Mouse (Mus musculus) thymus, adult 2 months (tissue): ENCODE data around the gene Drosha. TPM values are rescaled to one million over a fixed set of nuclear protein-coding genes. Genes with fewer than 3 reads are reported as not detected.

Experiments
- DNase-seq: peaks from one replicate; pipeline ENCODE4 v3.0.0; 2021
- H3K27ac ChIP-seq: fragments of 200-500 bp; 2 replicates; pipeline ENCODE4 v1.5.1; 2012; ENCODE audit warnings: low read length, control low read depth; ENCODE audit not compliant: control insufficient read depth, insufficient read depth
- H3K27me3 ChIP-seq: fragments of 200-500 bp; 2 replicates; pipeline ENCODE4 v1.6.1; 2012; ENCODE audit warnings: mild to moderate bottlenecking, low read length, moderate library complexity, mixed read lengths; ENCODE audit not compliant: control insufficient read depth, insufficient read depth
- H3K36me3 ChIP-seq: fragments of 200-500 bp; 2 replicates; pipeline ENCODE4 v1.6.1; 2012; ENCODE audit warnings: mild to moderate bottlenecking, low read length, moderate library complexity; ENCODE audit not compliant: control insufficient read depth, insufficient read depth
- H3K4me1 ChIP-seq: fragments of 200-500 bp; replicated peaks from 2 replicates; pipeline ENCODE4 v1.6.1; 2012; ENCODE audit warnings: low read length; ENCODE audit not compliant: control insufficient read depth, insufficient read depth
- H3K4me3 ChIP-seq: fragments of 200-500 bp; 2 replicates; pipeline ENCODE4 v1.5.1; 2012; ENCODE audit warnings: mild to moderate bottlenecking, low read length, control low read depth, moderate library complexity; ENCODE audit not compliant: control insufficient read depth, insufficient read depth
- CTCF ChIP-seq: fragments of 200-500 bp; IDR thresholded peaks from 2 replicates; pipeline ENCODE4 v1.5.1; 2012; ENCODE audit warnings: mild to moderate bottlenecking, control low read depth, low read length, moderate library complexity, borderline replicate concordance; ENCODE audit not compliant: control insufficient read depth, poor library complexity, insufficient read depth; ENCODE audit errors: extremely low read depth
- POLR2A ChIP-seq: fragments of 200-500 bp; IDR thresholded peaks from 2 replicates; pipeline ENCODE4 v1.6.1; 2012; ENCODE audit warnings: mild to moderate bottlenecking, low read length, control low read depth, moderate library complexity; ENCODE audit not compliant: control insufficient read depth, poor library complexity, insufficient read depth; ENCODE audit errors: extremely low read depth
- WGBS: fragments of 180-500 bp; shearing (Covaris S2); methylation state at CpG from one replicate; pipeline ENCODE4 v1.1.7; 2018; 5-methylcytosine and 5-hydroxymethylcytosine counted together
- polyA plus RNA-seq: library from polyadenylated mRNA; depleted of rRNA; stranded (reverse); fragments of >200 nt; gene quantifications from 2 replicates; pipeline ENCODE4 v1.2.3, GENCODE M21; 2012

Drosha gene
- polyA plus RNA-seq, 1 experiment: 19.5 TPM

DNA sequence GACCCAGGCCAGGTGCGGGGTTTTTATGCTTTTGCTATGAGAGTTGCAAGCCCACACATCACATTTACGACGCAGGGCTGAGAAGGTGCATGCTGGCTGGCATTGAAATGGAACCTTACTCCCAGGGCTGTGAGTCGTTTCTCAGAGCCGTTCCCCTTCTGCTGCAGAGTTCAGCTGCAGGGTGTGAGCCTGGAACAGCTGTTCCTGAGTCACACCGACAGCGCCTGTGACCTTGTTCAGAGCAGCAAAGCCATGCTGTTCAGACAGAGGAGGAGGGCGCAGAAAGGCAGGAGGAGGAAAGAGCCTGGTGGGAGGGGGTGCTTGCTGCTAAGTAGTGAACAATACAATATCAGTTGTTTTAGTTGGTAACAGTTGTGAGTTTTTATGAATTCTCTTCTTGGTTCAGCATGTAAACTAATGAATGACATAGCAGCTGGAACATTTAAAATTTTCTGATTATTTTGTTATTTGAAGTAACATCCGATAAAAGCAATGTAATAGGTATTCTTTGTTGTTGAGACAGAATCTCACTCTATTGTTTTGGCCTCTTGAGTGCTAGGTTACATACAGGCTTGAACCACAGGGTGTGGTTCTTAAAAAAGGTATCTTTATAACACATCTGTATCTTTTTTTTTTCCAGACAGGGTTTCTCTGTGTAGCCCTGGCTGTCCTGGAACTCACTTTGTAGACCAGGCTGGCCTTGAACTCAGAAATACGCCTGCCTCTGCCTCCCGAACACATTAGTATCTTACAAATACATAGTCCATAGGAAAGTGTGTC lies 23.8 kb downstream of the Drosha start:
- H3K36me3 ChIP-seq: peaks cover 30% of the 10 kb centered on the region
- no peak overlapping the region for H3K4me3 ChIP-seq
- 93% methylated on average over 11 of the region's 11 CpGs for WGBS
- no peak for TF ChIP-seq POLR2A
- no peak for TF ChIP-seq CTCF
- H3K27ac ChIP-seq: no peak overlapping the region
- H3K27me3 ChIP-seq: no peaks in the 10 kb centered on the region
- no peak for DNase-seq
- H3K4me1 ChIP-seq: no peaks in the 10 kb centered on the region

DNA sequence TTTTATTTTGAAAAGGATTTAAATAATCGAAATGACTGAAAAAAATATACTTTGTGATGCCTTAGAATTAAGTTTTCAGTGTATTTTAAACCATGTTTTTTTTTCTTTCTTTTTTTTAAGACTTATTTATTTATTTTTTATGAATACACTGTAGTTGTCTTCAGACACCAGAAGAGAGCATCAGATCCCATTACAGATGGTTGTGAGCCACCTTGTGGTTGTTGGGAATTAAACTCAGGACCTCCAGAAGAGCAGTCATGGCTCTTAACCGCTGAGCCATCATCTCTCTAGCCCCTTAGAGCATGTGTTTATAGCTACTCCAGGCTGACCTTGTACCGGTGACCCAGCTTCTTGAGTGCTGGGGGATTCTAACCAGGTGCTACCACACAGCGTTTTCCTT lies 24.8 kb downstream of the Drosha start:
- Histone ChIP-seq H3K36me3 (peaks cover 25% of the 10 kb centered on the region), H3K27me3 (no peaks in the 10 kb centered on the region), H3K4me1 (no peaks in the 10 kb centered on the region), H3K4me3 (no peak overlapping the region), H3K27ac (no peak overlapping the region)
- DNase-seq: no peak
- TF ChIP-seq POLR2A: no peak
- TF ChIP-seq CTCF: no peak
- 89% methylated on average over 4 of the region's 4 CpGs for WGBS

DNA sequence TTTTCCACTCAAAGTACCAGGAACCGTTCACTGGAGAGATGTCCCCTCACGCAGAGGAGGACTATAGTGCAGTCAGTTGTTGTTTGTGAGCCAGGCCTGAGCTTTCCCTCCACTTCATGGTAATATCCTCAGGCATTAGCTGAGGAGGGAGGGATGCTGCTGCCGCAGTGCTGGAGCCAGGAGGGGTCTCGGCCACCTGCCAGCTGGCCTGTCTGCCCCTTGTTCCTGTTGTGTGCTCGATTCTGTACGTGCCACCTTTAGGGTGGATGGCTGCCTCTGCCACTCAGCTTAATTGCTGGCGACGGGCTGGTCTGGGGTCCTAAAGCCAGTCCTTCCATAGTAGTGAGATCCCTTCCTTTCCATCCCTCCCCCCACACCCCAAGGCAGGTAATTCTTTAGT lies 28.9 kb downstream of the Drosha start:
- Histone ChIP-seq H3K4me1 (no peaks in the 10 kb centered on the region), H3K27me3 (no peaks in the 10 kb centered on the region), H3K4me3 (no peak overlapping the region), H3K27ac (no peak overlapping the region), H3K36me3 (peaks cover 20% of the 10 kb centered on the region)
- DNase-seq: no peak
- TF ChIP-seq POLR2A: no peak
- no peak for TF ChIP-seq CTCF
- WGBS: 95% methylated on average over 8 of the region's 8 CpGs

DNA sequence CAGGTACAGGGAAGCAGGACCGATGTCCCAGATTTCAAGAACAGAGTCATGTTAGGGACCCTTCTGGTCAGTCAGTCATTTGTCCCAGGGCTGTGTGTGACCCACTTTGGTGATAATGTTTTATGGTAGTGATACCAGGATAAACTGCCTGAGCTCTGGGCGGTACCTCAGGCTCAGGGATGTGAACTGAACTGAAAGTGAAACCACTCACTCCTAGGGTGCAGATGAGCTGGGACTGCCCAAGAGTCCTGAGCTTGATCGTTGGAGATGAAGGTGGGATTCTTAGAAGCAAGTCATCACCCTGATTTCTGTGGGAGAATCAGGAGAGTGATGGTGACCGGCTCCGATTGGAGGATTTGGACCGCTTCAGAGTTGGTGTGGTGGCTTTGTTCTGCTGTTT lies 32.2 kb downstream of the Drosha start:
- 86% methylated on average over 6 of the region's 6 CpGs for WGBS
- Histone ChIP-seq H3K27ac (no peak overlapping the region), H3K4me1 (no peaks in the 10 kb centered on the region), H3K4me3 (no peak overlapping the region), H3K36me3 (peaks cover 11% of the 10 kb centered on the region; the same call in 1 of the 2 replicates), H3K27me3 (no peaks in the 10 kb centered on the region)
- TF ChIP-seq CTCF: no peak
- no peak for TF ChIP-seq POLR2A
- no peak for DNase-seq

DNA sequence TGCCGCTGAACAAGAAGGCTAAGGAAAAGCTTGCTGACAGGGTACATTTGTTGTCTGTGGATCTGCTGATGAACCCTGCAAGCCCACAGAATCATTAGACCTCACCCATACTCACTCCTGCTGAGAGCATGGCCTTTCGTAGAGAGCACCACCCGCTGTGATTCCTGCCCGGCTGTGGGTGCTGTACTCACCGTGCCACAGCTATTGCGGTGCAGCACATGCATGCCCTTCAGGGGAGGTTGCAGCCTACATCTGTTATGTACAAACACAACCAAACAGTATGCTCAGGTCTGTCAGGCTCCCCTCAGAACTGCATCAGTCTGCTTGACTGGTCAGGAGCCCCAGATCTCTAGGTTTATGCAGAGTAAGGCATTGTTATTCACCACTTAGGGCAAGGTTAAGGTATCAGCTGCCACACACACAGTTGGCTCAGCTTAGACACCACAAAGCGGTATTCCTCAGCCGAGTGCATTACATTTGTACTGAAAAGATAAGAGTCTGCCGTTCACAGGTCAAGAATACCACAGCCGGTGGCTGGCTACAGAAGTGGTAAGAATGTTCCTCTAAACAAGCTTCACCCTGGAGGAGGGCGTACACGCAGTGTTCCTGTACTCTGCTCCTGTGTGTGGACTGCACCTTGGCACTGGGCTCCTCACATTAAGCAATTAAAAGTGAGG lies 33.4 kb downstream of the Drosha start:
- H3K27ac ChIP-seq: no peak overlapping the region
- H3K4me3 ChIP-seq: no peak overlapping the region
- no peak for DNase-seq
- H3K36me3 ChIP-seq: peaks cover 12% of the 10 kb centered on the region; the same call in 1 of the 2 replicates
- 78% methylated on average over 12 of the region's 12 CpGs for WGBS
- no peaks in the 10 kb centered on the region for H3K27me3 ChIP-seq
- TF ChIP-seq CTCF (no peak), POLR2A (no peak)
- no peaks in the 10 kb centered on the region for H3K4me1 ChIP-seq

DNA sequence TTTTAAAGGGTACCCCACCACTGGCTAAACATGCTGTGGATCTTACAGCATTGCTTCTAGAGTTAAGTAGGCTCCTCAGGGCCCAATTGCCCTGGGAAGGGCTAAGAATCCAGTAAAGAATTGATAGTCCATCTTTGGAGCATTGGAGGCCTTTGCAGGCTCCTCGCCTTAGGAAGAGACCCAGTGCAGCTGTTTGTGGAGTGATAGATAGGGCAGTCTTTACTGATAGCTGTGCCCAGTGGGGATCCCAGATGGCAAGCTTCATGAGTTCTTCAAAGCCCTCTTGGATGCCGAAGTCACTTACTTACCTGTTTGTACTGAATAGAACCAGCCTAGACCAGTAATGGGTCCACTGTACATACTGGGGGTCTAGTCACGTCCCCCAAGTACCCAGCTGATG lies 34.0 kb downstream of the Drosha start:
- Histone ChIP-seq H3K4me1 (no peaks in the 10 kb centered on the region), H3K27ac (no peak overlapping the region), H3K27me3 (no peaks in the 10 kb centered on the region), H3K36me3 (peaks cover 11% of the 10 kb centered on the region; the same call in 1 of the 2 replicates), H3K4me3 (no peak overlapping the region)
- TF ChIP-seq POLR2A: no peak
- no peak for TF ChIP-seq CTCF
- DNase-seq: no peak
- 97% methylated on average over 3 of the region's 3 CpGs for WGBS

DNA sequence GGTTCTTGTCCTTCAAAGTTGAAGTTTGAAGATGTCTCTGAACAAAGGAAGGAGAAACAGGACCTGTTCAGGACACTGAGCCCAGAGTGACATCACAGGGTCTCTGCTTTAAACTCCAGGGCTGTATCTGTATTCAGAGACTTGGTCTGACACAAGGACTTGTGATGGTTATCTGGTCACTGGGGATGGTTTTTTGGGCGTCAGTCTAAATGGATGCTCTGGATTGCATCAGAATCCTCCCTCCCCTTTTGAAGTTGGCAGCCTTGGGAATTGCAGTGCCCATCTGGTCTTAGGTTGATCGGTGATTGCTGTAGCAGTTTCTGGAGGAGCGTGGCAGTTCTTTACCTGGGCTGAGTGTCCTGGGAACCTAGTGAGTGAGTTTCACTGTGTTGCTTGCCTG lies 37.4 kb downstream of the Drosha start:
- WGBS: over 99% methylated on average over 3 of the region's 3 CpGs
- Histone ChIP-seq H3K4me1 (no peaks in the 10 kb centered on the region), H3K27me3 (no peaks in the 10 kb centered on the region), H3K4me3 (no peak overlapping the region), H3K27ac (no peak overlapping the region), H3K36me3 (peaks cover 15% of the 10 kb centered on the region; the same call in 1 of the 2 replicates)
- DNase-seq: no peak
- TF ChIP-seq POLR2A: no peak
- no peak for TF ChIP-seq CTCF
